Mouse (Mus musculus) intestine, embryonic 14.5 days (tissue): ENCODE data around the gene Rrm1. TPM values are rescaled to one million over a fixed set of nuclear protein-coding genes. Genes with fewer than 3 reads are reported as not detected.

Experiments used
- polyA plus RNA-seq: library from polyadenylated mRNA; unstranded; fragments of >200 nt; fragmentation: Nextera tagmentation; extraction: Ambion mirVana; gene quantifications from 2 replicates; pipeline ENCODE4 v1.2.1, GENCODE M21; 2014

Gene Rrm1
- polyA plus RNA-seq, 1 experiment from 2014 or later, result 158 TPM

Other genes with a start within 250 kb of the Rrm1 start
- 46.6 and 52.1 TPM in 2 replicates for gene Nup98, start 231.5 kb upstream of the Rrm1 start, polyA plus RNA-seq
- gene Pgap2, start 231.5 kb upstream of the Rrm1 start, polyA plus RNA-seq, result 88.9 and 92.6 TPM in 2 replicates
- gene Rhog, start 185.6 kb upstream of the Rrm1 start, polyA plus RNA-seq, result 63.7 and 65.0 TPM in 2 replicates
- 22.4 and 23.6 TPM in 2 replicates for gene Stim1, start 173.9 kb upstream of the Rrm1 start, polyA plus RNA-seq
- gene Olfr543, start 40.0 kb downstream of the Rrm1 start, polyA plus RNA-seq, result 0.77 and 0.96 TPM in 2 replicates
- 0.12 TPM in 1 of 2 replicates, not detected in the other for gene Olfr544, start 46.6 kb downstream of the Rrm1 start, polyA plus RNA-seq
- gene Olfr545, start 57.9 kb downstream of the Rrm1 start, polyA plus RNA-seq, result 0.05 TPM in 1 of 2 replicates, not detected in the other
- gene Olfr547, start 93.1 kb downstream of the Rrm1 start, polyA plus RNA-seq, result not detected in 2 replicates
- not detected in 2 replicates for gene Olfr548-ps1, start 99.2 kb downstream of the Rrm1 start, polyA plus RNA-seq
- not detected in 2 replicates for gene Olfr549, start 108.2 kb downstream of the Rrm1 start, polyA plus RNA-seq
- 0.81 and 1.2 TPM in 2 replicates for gene Trim21, start 123.8 kb downstream of the Rrm1 start, polyA plus RNA-seq
- gene Olfr550, start 129.7 kb downstream of the Rrm1 start, polyA plus RNA-seq, result not detected in 2 replicates
- not detected in 2 replicates for gene Olfr551, start 150.2 kb downstream of the Rrm1 start, polyA plus RNA-seq
- not detected in 2 replicates for gene Olfr552, start 156.1 kb downstream of the Rrm1 start, polyA plus RNA-seq
- gene Olfr553, start 176.5 kb downstream of the Rrm1 start, polyA plus RNA-seq, result not detected in 2 replicates
- not detected in 2 replicates for gene Olfr554, start 196.7 kb downstream of the Rrm1 start, polyA plus RNA-seq
- gene Olfr555, start 217.1 kb downstream of the Rrm1 start, polyA plus RNA-seq, result not detected in 2 replicates
- not detected in 2 replicates for gene Olfr556, start 223.2 kb downstream of the Rrm1 start, polyA plus RNA-seq
- gene Trim68, start 245.6 kb downstream of the Rrm1 start, polyA plus RNA-seq, result 13.5 and 14.2 TPM in 2 replicates